Mouse (Mus musculus): ENCODE data around the gene Rbsn. TPM values are rescaled to one million over a fixed set of nuclear protein-coding genes. Genes with fewer than 3 reads are reported as not detected.

The Rbsn gene
- polyA plus RNA-seq, 3 experiments from 2014 or later, result 10.1 to 11.9 (median 11.5) TPM

DNA sequence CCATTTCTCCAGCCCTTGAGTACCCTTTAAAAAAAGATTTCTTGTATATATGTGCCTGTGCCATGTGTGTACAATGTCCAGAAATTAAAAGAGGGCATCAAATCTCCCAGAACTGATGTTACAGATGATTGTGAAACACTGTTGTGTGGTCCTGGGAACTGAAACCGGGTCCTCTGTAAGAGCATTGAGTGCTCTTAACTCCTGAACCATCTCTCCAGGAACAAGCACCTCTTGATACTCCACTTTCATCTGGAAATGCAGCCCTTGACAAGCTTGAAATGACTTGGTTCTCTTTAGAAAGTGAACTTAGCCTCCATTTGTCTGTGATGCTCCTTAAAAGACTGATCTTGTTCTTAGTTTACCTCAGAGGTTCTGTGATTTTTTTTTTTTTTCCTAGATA, 52.0 kb downstream of the Rbsn start:
- ATAC-seq, result no peak

GRCm38 (mm10) chr6:92158801-92159200, 55.9 kb downstream of the Rbsn start:
- no peak for ATAC-seq

GRCm38 (mm10) chr6:92153774-92154173, 61.0 kb downstream of the Rbsn start:
- no peak for ATAC-seq

DNA sequence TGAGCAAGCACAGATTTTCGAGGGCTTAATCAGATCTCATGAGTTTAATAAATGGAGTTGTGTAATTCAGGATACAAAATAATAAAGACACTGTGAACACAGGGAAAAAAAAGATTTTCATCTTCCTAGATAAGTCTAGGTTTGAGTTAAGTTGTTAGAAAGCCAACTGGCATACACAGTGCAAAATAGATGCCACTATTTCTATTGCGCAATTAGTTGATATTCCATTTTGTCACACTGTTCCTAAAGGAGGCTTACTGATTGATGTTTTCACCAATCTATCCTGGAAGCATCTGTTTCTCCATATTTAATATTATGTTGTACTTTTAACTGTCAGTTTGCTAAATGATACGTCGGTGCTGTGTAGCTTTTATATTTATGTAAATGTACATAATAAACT, 68.8 kb downstream of the Rbsn start:
- no peak for ATAC-seq

Other genes starting within 250 kb of the Rbsn start
- not detected for gene Fgd5, start 236.0 kb downstream of the Rbsn start, polyA plus RNA-seq (2017; shearing (Covaris generic))
- 100 to 1,000 TPM in 1 of 3 experiments, 10 to 100 TPM in 2; 56.7 to 125 (median 94.5) TPM for gene Nr2c2, start 123.5 kb downstream of the Rbsn start, polyA plus RNA-seq (2017; shearing (Covaris generic))
- 10 to 100 TPM; 40.1 to 68.0 (median 49.6) TPM for gene Mrps25, start 30.9 kb downstream of the Rbsn start, polyA plus RNA-seq (2017; shearing (Covaris generic))
- not detected for gene Trh, start 29.7 kb upstream of the Rbsn start, polyA plus RNA-seq (2017; shearing (Covaris generic))

All from inflammation-experienced regulatory T-cells, adult 6 months (primary cell).